Mouse (Mus musculus): Measurements from ENCODE around the gene Megf8. TPM values are rescaled to one million over a fixed set of nuclear protein-coding genes. Genes with fewer than 3 reads are reported as not detected.

Gene Megf8
- polyA plus RNA-seq, 1 experiment from 2014 or later, result 19.1 TPM

DNA sequence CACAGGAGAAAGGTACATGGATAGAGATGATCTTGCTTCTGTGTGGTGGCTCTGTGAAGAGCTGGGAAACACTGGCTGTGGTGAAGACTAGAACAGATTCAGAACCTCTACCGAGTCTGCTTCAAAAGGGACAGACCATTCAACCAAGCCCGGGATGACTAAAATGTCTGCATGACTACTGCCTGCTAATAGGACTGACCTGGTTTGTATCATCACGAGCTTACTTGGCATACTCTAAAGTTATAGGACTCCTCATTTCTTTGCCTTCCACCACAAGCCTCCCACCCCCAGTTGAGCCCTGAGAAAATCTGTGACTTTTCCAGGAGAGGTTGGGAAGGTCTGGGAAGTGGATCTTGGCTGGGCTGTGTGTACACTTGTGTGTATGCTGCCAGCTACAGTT lies 94.9 kb downstream of the Megf8 start:
- H3K9me3 ChIP-seq, result no peaks in the 10 kb centered on the region
- 88% methylated on average over 3 of the region's 3 CpGs for WGBS
- H3K27ac ChIP-seq, result no peak overlapping the region
- no peak overlapping the region for H3K4me2 ChIP-seq (replicated peaks)
- H3K27me3 ChIP-seq (replicated peaks), result no peaks in the 10 kb centered on the region
- no peak overlapping the region for H3K4me3 ChIP-seq
- no peaks in the 10 kb centered on the region for H3K4me1 ChIP-seq
- no peak overlapping the region for H3K9ac ChIP-seq
- H3K36me3 ChIP-seq, result no peaks in the 10 kb centered on the region
- no peak for ATAC-seq (ENCODE audit: low FRiP score, low read depth)

DNA sequence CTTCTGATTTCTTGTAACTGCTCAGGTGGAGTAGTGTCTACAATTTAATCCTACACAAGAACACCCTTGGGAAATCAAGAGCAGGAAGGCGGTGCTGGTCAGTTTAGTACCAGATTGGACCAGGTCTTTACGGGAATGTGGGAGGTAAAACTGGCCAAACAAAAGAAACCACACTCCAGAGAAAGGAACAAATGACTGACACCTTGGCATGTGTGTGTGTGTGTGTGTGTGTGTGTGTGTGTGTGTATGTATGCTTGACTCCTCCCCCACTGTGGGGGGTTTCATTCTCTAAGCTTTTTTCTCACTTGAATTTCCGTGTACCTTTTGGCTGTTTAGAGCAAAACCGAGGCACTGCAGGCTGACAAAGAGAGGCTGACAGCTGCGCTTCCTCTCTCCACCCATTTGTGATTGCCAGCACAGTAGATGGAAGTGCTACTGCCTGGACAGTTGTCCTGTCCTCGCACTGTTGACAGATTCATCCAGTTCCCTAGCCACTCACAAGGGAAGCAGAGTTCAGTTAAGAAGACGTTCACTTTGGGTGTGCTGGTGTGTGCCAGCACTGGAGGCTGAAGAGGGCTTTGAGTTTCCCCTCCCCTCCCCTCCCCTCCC lies 96.0 kb downstream of the Megf8 start, which contains the start of gene Cxcl17:
Gene Cxcl17, minus strand, starts transcription at position 54 of the 609 bp plus-strand sequence.
- Histone ChIP-seq H3K36me3 (no peaks in the 10 kb centered on the region), H3K4me1 (no peaks in the 10 kb centered on the region), H3K4me3 (no peak within 1 kb of the TSS), H3K27ac (no peak within 1 kb of the TSS), H3K9ac (no peak within 1 kb of the TSS), H3K4me2 (replicated peaks) (no peak within 1 kb of the TSS), H3K9me3 (no peaks in the 10 kb centered on the region), H3K27me3 (replicated peaks) (no peaks in the 10 kb centered on the region)
- WGBS, result 50% methylated on average over 7 of the region's 7 CpGs
- no peak for ATAC-seq (ENCODE audit: low FRiP score, low read depth)

Other genes with a start within 250 kb of the Megf8 start
- gene Grik5, start 244.8 kb upstream of the Megf8 start, polyA plus RNA-seq (2016; fragmentation: Nextera tagmentation; extraction: Ambion mirVana), result 18.6 and 19.5 TPM in 2 replicates
- 38.7 and 39.2 TPM in 2 replicates for gene Zfp574, start 244.6 kb upstream of the Megf8 start, polyA plus RNA-seq (2016; fragmentation: Nextera tagmentation; extraction: Ambion mirVana)
- 28.1 and 32.6 TPM in 2 replicates for gene Pou2f2, start 137.4 kb upstream of the Megf8 start, polyA plus RNA-seq (2016; fragmentation: Nextera tagmentation; extraction: Ambion mirVana)
- 15.5 and 17.7 TPM in 2 replicates for gene Dedd2, start 96.5 kb upstream of the Megf8 start, polyA plus RNA-seq (2016; fragmentation: Nextera tagmentation; extraction: Ambion mirVana)
- 2.1 and 2.9 TPM in 2 replicates for gene Zfp526, start 95.7 kb upstream of the Megf8 start, polyA plus RNA-seq (2016; fragmentation: Nextera tagmentation; extraction: Ambion mirVana)
- 19.1 and 20.3 TPM in 2 replicates for gene Gsk3a, start 79.3 kb upstream of the Megf8 start, polyA plus RNA-seq (2016; fragmentation: Nextera tagmentation; extraction: Ambion mirVana)
- 11.9 and 13.1 TPM in 2 replicates for gene Erf, start 66.4 kb upstream of the Megf8 start, polyA plus RNA-seq (2016; fragmentation: Nextera tagmentation; extraction: Ambion mirVana)
- gene Cic, start 49.5 kb upstream of the Megf8 start, polyA plus RNA-seq (2016; fragmentation: Nextera tagmentation; extraction: Ambion mirVana), result 44.2 and 45.0 TPM in 2 replicates
- gene Pafah1b3, start 19.2 kb upstream of the Megf8 start, polyA plus RNA-seq (2016; fragmentation: Nextera tagmentation; extraction: Ambion mirVana), result 400 and 431 TPM in 2 replicates
- gene Prr19, start 15.8 kb upstream of the Megf8 start, polyA plus RNA-seq (2016; fragmentation: Nextera tagmentation; extraction: Ambion mirVana), result 1.1 and 1.5 TPM in 2 replicates
- gene Tmem145, start 11.1 kb upstream of the Megf8 start, polyA plus RNA-seq (2016; fragmentation: Nextera tagmentation; extraction: Ambion mirVana), result 26.0 and 28.3 TPM in 2 replicates
- gene Cnfn, start 52.6 kb downstream of the Megf8 start, polyA plus RNA-seq (2016; fragmentation: Nextera tagmentation; extraction: Ambion mirVana), result not detected in 2 replicates
- gene Lipe, start 81.5 kb downstream of the Megf8 start, polyA plus RNA-seq (2016; fragmentation: Nextera tagmentation; extraction: Ambion mirVana), result 10.7 and 11.6 TPM in 2 replicates
- gene Cxcl17, start 95.7 kb downstream of the Megf8 start, polyA plus RNA-seq (2016; fragmentation: Nextera tagmentation; extraction: Ambion mirVana), result 0.37 and 0.53 TPM in 2 replicates
- 0.78 and 1.3 TPM in 2 replicates for gene Ceacam1, start 160.4 kb downstream of the Megf8 start, polyA plus RNA-seq (2016; fragmentation: Nextera tagmentation; extraction: Ambion mirVana)
- not detected in 2 replicates for gene Ceacam2, start 222.7 kb downstream of the Megf8 start, polyA plus RNA-seq (2016; fragmentation: Nextera tagmentation; extraction: Ambion mirVana)

Data from neural tube, embryonic 12.5 days (tissue).